Mouse (Mus musculus): ENCODE results near the gene Magea4.

Gene Magea4

GRCm38 (mm10) chrX:72221717-72222116 lies at the start of gene Magea4:
TSS of gene Magea4 (plus strand) at chrX:72222017.
- DNase-seq (ENCODE audit: inconsistent ontology term): no peak

GRCm38 (mm10) chrX:72202944-72203554 lies 18.8 kb upstream of the Magea4 start:
- DNase-seq (ENCODE audit: inconsistent ontology term): no peak

- DNase-seq (ENCODE audit: inconsistent ontology term): no peak
Observed at GRCm38 (mm10) chrX:72270637-72271036, 48.8 kb downstream of the Magea4 start.

Data from Muller cell, postnatal 12 days (primary cell).